8 mouse cellular contexts compared by ENCODE assay signal in genomic region chr19:5728631-5729443, GRCm38 (mm10). TPM values are rescaled to one million over a fixed set of nuclear protein-coding genes. Genes with fewer than 3 reads are reported as not detected.
DNase-seq lines count a peak whose midpoint lies in the region; ATAC-seq lines count a peak whose summit lies in the region.

No protein-coding gene starts in this region.

- H3K27me3 ChIP-seq in erythroblast, embryonic 14.5 days (ENCODE audit: control insufficient read depth), result peaks cover 3% of the 10 kb centered on the region
- no peaks in the 10 kb centered on the region for H3K27me3 ChIP-seq in forebrain, embryonic 11.5 days (ENCODE audit: control insufficient read depth, insufficient read depth, low read length)
- no peaks in the 10 kb centered on the region for H3K27me3 ChIP-seq in stomach, embryonic 16.5 days (ENCODE audit: control insufficient read depth, insufficient read depth, low read length)

- peaks cover 65% of the 10 kb centered on the region for H3K36me3 ChIP-seq in erythroblast, embryonic 14.5 days (ENCODE audit: control insufficient read depth)
- no peaks in the 10 kb centered on the region; the same call in 1 of the 2 replicates for H3K36me3 ChIP-seq in forebrain, embryonic 11.5 days (ENCODE audit: control insufficient read depth, insufficient read depth, low read length)
- no peaks in the 10 kb centered on the region for H3K36me3 ChIP-seq in stomach, embryonic 16.5 days (ENCODE audit: control insufficient read depth, insufficient read depth, low read length)

- WGBS in forebrain, embryonic 11.5 days, result 10% methylated on average over 37 of the region's 37 CpGs
- WGBS in stomach, embryonic 16.5 days, result 6% methylated on average over 37 of the region's 37 CpGs

- H3K4me3 ChIP-seq in erythroblast, embryonic 14.5 days (replicated peaks), result peak overlapping the region; percentile 74
- H3K4me3 ChIP-seq in forebrain, embryonic 11.5 days (ENCODE audit: low read depth, low read length), result peak overlapping the region; percentile 96
- peak overlapping the region; percentile 93 for H3K4me3 ChIP-seq in stomach, embryonic 16.5 days (replicated peaks; ENCODE audit: low read length)

- ATAC-seq in erythroblast, adult 5-6 weeks (replicated peaks; ENCODE audit: low FRiP score, poor library complexity, severe bottlenecking), result no peak
- peak; percentile 15 for ATAC-seq in forebrain, embryonic 11.5 days (replicated peaks; ENCODE audit: low FRiP score)
- ATAC-seq in stomach, embryonic 16.5 days (ENCODE audit: insufficient read depth, low FRiP score), result no peak

- intact Hi-C loops in left cerebral cortex, postnatal 14 days (cut with DNase I), result loop anchor here (1.0 to 5.0 kb wide), 2 partner anchors 37 to 43 kb away; partner anchors contain the start of gene Scyl1

- peak; percentile 80 for DNase-seq in adrenal gland, postnatal 14 days
- DNase-seq in forebrain, embryonic 11.5 days (ENCODE audit: low spot score), result peak; percentile 80
- DNase-seq in heart, postnatal 4 days, result peak; percentile 74
- peak; percentile 67 to 70 for DNase-seq in left cerebral cortex, postnatal 14 days (ENCODE audit: low spot score in 2 of 2)
- peak; percentile 34 for DNase-seq in mesoderm, embryonic 11.5 days (ENCODE audit: low read depth, low spot score)

- peak overlapping the region; percentile 89 for H3K27ac ChIP-seq in forebrain, embryonic 11.5 days (ENCODE audit: low read depth, low read length)
- peak overlapping the region; percentile 87 for H3K27ac ChIP-seq in stomach, embryonic 16.5 days (ENCODE audit: low read length)

- H3K9me3 ChIP-seq in erythroblast, embryonic 14.5 days (ENCODE audit: control insufficient read depth, low read length), result no peaks in the 10 kb centered on the region
- no peaks in the 10 kb centered on the region for H3K9me3 ChIP-seq in forebrain, embryonic 11.5 days (ENCODE audit: control insufficient read depth, low read length)
- H3K9me3 ChIP-seq in stomach, embryonic 16.5 days (replicated peaks; ENCODE audit: control insufficient read depth, low read length), result no peaks in the 10 kb centered on the region

- peaks cover 72% of the 10 kb centered on the region for H3K4me1 ChIP-seq in erythroblast, embryonic 14.5 days (ENCODE audit: control insufficient read depth)
- peaks cover 29% of the 10 kb centered on the region; the same call in 1 of the 2 replicates for H3K4me1 ChIP-seq in forebrain, embryonic 11.5 days (replicated peaks; ENCODE audit: control insufficient read depth, insufficient read depth, low read length)
- H3K4me1 ChIP-seq in stomach, embryonic 16.5 days (ENCODE audit: control insufficient read depth, insufficient read depth, low read length), result peaks cover 60% of the 10 kb centered on the region

- peak overlapping the region; percentile 91 for H3K4me2 ChIP-seq in forebrain, embryonic 11.5 days (ENCODE audit: low read depth, low read length, severe bottlenecking)
- peak overlapping the region; percentile 89 for H3K4me2 ChIP-seq in stomach, embryonic 16.5 days (ENCODE audit: low read depth, low read length)

- H3K9ac ChIP-seq in forebrain, embryonic 11.5 days (ENCODE audit: low read length), result peak overlapping the region; percentile 100
- H3K9ac ChIP-seq in stomach, embryonic 16.5 days (ENCODE audit: low read length), result peak overlapping the region; percentile 95

RNA-seq across cellular contexts. Expression of gene Fam89b, which starts 0.6 kb away (rescaled TPM):
- 33.0 and 41.0 TPM in 2 replicates for polyA plus RNA-seq in erythroblast, embryonic 14.5 days (2012)
- 11.5 and 30.4 TPM in 2 replicates for total RNA-seq in erythroblast, adult 5-6 weeks (2015; ENCODE audit: low replicate concordance)
- total RNA-seq in erythroblast, adult 5-6 weeks (2017; ENCODE audit: low replicate concordance), result 8.5 and 10.5 TPM in 2 replicates
- total RNA-seq in adrenal gland, postnatal 14 days (2021), result 41.3 and 50.4 TPM in 2 replicates
- 140 and 162 TPM in 2 replicates for polyA plus RNA-seq in forebrain, embryonic 11.5 days (2014; fragmentation: Nextera tagmentation; extraction: Ambion mirVana)
- total RNA-seq in heart, postnatal 4 days (2021), result 10 to 100 TPM; 48.3 to 49.0 TPM
- total RNA-seq in left cerebral cortex, postnatal 14 days (2021), result 10 to 100 TPM; 38.7 to 39.2 TPM
- 64.6 and 66.5 TPM in 2 replicates for polyA plus RNA-seq in stomach, embryonic 16.5 days (2015; fragmentation: Nextera tagmentation; extraction: Ambion mirVana)

RNA-seq across cellular contexts. Expression of gene Ehbp1l1, which starts 2.7 kb away (rescaled TPM):
- 88.4 and 106 TPM in 2 replicates for polyA plus RNA-seq in erythroblast, embryonic 14.5 days (2012)
- total RNA-seq in erythroblast, adult 5-6 weeks (2015; ENCODE audit: low replicate concordance), result 27.5 and 57.9 TPM in 2 replicates
- total RNA-seq in erythroblast, adult 5-6 weeks (2017; ENCODE audit: low replicate concordance), result 236 and 446 TPM in 2 replicates
- 29.1 and 29.3 TPM in 2 replicates for total RNA-seq in adrenal gland, postnatal 14 days (2021)
- 6.8 and 7.4 TPM in 2 replicates for polyA plus RNA-seq in forebrain, embryonic 11.5 days (2014; fragmentation: Nextera tagmentation; extraction: Ambion mirVana)
- total RNA-seq in heart, postnatal 4 days (2021), result 100 to 1,000 TPM; 179 to 191 TPM
- 10 to 100 TPM; 36.6 to 37.7 TPM for total RNA-seq in left cerebral cortex, postnatal 14 days (2021)
- polyA plus RNA-seq in stomach, embryonic 16.5 days (2015; fragmentation: Nextera tagmentation; extraction: Ambion mirVana), result 51.2 and 63.2 TPM in 2 replicates

RNA-seq across cellular contexts. Expression of gene Ltbp3, which starts 11.9 kb away (rescaled TPM):
- 0.06 and 0.09 TPM in 2 replicates for polyA plus RNA-seq in erythroblast, embryonic 14.5 days (2012)
- 0.63 TPM in 1 of 2 replicates, not detected in the other for total RNA-seq in erythroblast, adult 5-6 weeks (2015; ENCODE audit: low replicate concordance)
- total RNA-seq in erythroblast, adult 5-6 weeks (2017; ENCODE audit: low replicate concordance), result 0.68 TPM in 1 of 2 replicates, not detected in the other
- 212 and 214 TPM in 2 replicates for total RNA-seq in adrenal gland, postnatal 14 days (2021)
- polyA plus RNA-seq in forebrain, embryonic 11.5 days (2014; fragmentation: Nextera tagmentation; extraction: Ambion mirVana), result 5.0 and 5.5 TPM in 2 replicates
- 10 to 100 TPM; 78.7 to 79.6 TPM for total RNA-seq in heart, postnatal 4 days (2021)
- 10 to 100 TPM; 26.6 to 29.0 TPM for total RNA-seq in left cerebral cortex, postnatal 14 days (2021)
- 22.8 and 24.6 TPM in 2 replicates for polyA plus RNA-seq in stomach, embryonic 16.5 days (2015; fragmentation: Nextera tagmentation; extraction: Ambion mirVana)

RNA-seq across cellular contexts. Expression of gene Kcnk7, which starts 24.7 kb away (rescaled TPM):
- polyA plus RNA-seq in erythroblast, embryonic 14.5 days (2012), result 0.04 and 0.06 TPM in 2 replicates
- total RNA-seq in erythroblast, adult 5-6 weeks (2015; ENCODE audit: low replicate concordance), result not detected in 2 replicates
- total RNA-seq in erythroblast, adult 5-6 weeks (2017; ENCODE audit: low replicate concordance), result not detected in 2 replicates
- total RNA-seq in adrenal gland, postnatal 14 days (2021), result not detected in 2 replicates
- polyA plus RNA-seq in forebrain, embryonic 11.5 days (2014; fragmentation: Nextera tagmentation; extraction: Ambion mirVana), result not detected in 2 replicates
- total RNA-seq in heart, postnatal 4 days (2021), result not detected
- total RNA-seq in left cerebral cortex, postnatal 14 days (2021), result not detected
- polyA plus RNA-seq in stomach, embryonic 16.5 days (2015; fragmentation: Nextera tagmentation; extraction: Ambion mirVana), result 2.0 and 2.2 TPM in 2 replicates

RNA-seq across cellular contexts. Expression of gene Pcnx3, which starts 40.1 kb away (rescaled TPM):
- polyA plus RNA-seq in erythroblast, embryonic 14.5 days (2012), result 43.8 and 46.7 TPM in 2 replicates
- total RNA-seq in erythroblast, adult 5-6 weeks (2015; ENCODE audit: low replicate concordance), result 10.7 and 16.3 TPM in 2 replicates
- 14.8 and 20.3 TPM in 2 replicates for total RNA-seq in erythroblast, adult 5-6 weeks (2017; ENCODE audit: low replicate concordance)
- 75.1 and 78.4 TPM in 2 replicates for total RNA-seq in adrenal gland, postnatal 14 days (2021)
- polyA plus RNA-seq in forebrain, embryonic 11.5 days (2014; fragmentation: Nextera tagmentation; extraction: Ambion mirVana), result 34.1 and 37.7 TPM in 2 replicates
- total RNA-seq in heart, postnatal 4 days (2021), result 10 to 100 TPM; 42.5 to 42.7 TPM
- 10 to 100 TPM; 63.6 to 65.1 TPM for total RNA-seq in left cerebral cortex, postnatal 14 days (2021)
- 17.2 and 17.4 TPM in 2 replicates for polyA plus RNA-seq in stomach, embryonic 16.5 days (2015; fragmentation: Nextera tagmentation; extraction: Ambion mirVana)

Comparison
In these comparisons a context has a peak if more than half of its experiments do, and no peak if none do; other contexts are left out.
1. RNA of gene Ltbp3, which starts 11.9 kb away (total RNA-seq): 212 to 214 TPM in adrenal gland, postnatal 14 days, 78.7 to 79.6 TPM in heart, postnatal 4 days and 26.6 to 29.0 TPM in left cerebral cortex, postnatal 14 days; 0.63 to 0.68 TPM in erythroblast, adult 5-6 weeks; every median in the first group is over 10 times any median in the second.
2. Peak in every context shown above with its lines, with median percentiles within 50 percentile points of each other: H3K4me3 ChIP-seq and DNase-seq.